Comparison of ENCODE assay signal across 30 mouse cellular contexts in the genomic region with DNA sequence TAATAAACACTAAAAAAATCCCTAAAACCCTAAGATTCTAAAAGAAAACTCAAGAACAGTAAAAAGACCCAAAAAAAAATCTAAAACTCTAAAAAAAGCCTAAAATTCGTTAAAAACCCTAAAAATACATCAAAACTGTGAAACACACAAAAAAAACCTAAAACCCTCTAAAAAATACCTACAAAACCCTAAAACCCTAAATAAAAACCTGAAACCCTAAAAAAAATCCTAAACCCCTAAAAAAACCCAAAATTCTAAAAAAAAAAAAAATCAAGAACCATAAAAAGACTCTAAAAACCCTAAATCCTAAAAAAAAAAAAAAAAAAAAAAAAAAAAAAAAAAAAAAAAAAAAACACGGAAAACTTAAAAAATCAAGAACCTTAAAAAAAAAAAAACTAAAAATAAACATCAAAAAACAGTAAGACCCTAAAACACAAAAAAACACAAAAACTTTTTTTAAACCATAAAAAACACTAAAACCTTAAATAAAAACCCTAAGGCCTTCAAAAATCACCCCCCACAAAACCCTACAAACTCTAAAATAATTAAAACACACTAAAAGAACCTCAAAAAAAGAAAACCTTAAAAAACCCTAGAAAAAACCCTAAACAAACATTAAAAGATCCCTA. TPM values are rescaled to one million over a fixed set of nuclear protein-coding genes. Genes with fewer than 3 reads are reported as not detected.
"Had no signal": no experiment of that assay in that cellular context is flagged by ENCODE, and none has a peak within 500 bp of the region (broad histone marks: within the 10 kb centered on the region; RNA-seq: fewer than 3 reads in every experiment).

No protein-coding gene starts in this region.

- H3K36me3 ChIP-seq: limb, embryonic 12.5 days; limb, embryonic 15.5 days; midbrain, embryonic 12.5 days; stomach, embryonic 15.5 days had no signal

- H3K27ac ChIP-seq: left cerebral cortex, adult 2 months; limb, embryonic 12.5 days; limb, embryonic 15.5 days; liver, embryonic 14.5 days; midbrain, embryonic 12.5 days; neural tube, embryonic 13.5 days; stomach, embryonic 15.5 days had no signal

- H3K27me3 ChIP-seq: limb, embryonic 12.5 days; limb, embryonic 15.5 days; midbrain, embryonic 12.5 days; neural tube, embryonic 13.5 days; stomach, embryonic 15.5 days had no signal

- DNase-seq: kidney, adult 2 months; kidney, postnatal 25 days; layer of hippocampus, postnatal 36 days; left cerebral cortex, postnatal 4 days; liver, postnatal 0 days; lung, postnatal 10 days; lung, postnatal 4 days; retina, postnatal 1 day; right cerebral cortex, postnatal 25 days; spleen, adult 18-20 months; thymus, postnatal 25 days had no signal

- H3K4me2 ChIP-seq: limb, embryonic 12.5 days; limb, embryonic 15.5 days; liver, embryonic 11.5 days; lung, embryonic 14.5 days; midbrain, embryonic 12.5 days; neural tube, embryonic 13.5 days; stomach, embryonic 15.5 days had no signal

- ATAC-seq: intestine, postnatal 0 days; liver, postnatal 0 days; midbrain, embryonic 16.5 days had no signal

- H3K9ac ChIP-seq: limb, embryonic 12.5 days; limb, embryonic 15.5 days; liver, embryonic 14.5 days; liver, postnatal 0 days; lung, embryonic 14.5 days; midbrain, embryonic 12.5 days; neural tube, embryonic 13.5 days; stomach, embryonic 15.5 days had no signal

- H3K4me3 ChIP-seq: left cerebral cortex, adult 2 months; limb, embryonic 12.5 days; limb, embryonic 15.5 days; midbrain, embryonic 12.5 days; myocyte; neural tube, embryonic 13.5 days; stomach, embryonic 15.5 days had no signal

- H3K4me1 ChIP-seq: limb, embryonic 12.5 days; limb, embryonic 15.5 days; midbrain, embryonic 12.5 days; neural tube, embryonic 13.5 days; stomach, embryonic 15.5 days had no signal

- H3K9me3 ChIP-seq: limb, embryonic 12.5 days; limb, embryonic 15.5 days; midbrain, embryonic 12.5 days; neural tube, embryonic 13.5 days; stomach, embryonic 15.5 days had no signal

RNA-seq across cellular contexts. Expression of gene Slc7a15, which starts 34.0 kb away (rescaled TPM):
- total RNA-seq: layer of hippocampus, adult 8-10 months; layer of hippocampus, postnatal 10 days; layer of hippocampus, postnatal 36 days; left cerebral cortex, adult 2 months; left cerebral cortex, postnatal 4 days; megakaryocyte progenitor cell, adult 5-6 weeks; megakaryocyte-erythroid progenitor cell, adult 5-6 weeks; monocyte, adult 5-6 weeks; neutrophil, adult 5-6 weeks had no signal
- polyA plus RNA-seq: kidney, embryonic 14.5 days; limb, embryonic 12.5 days; limb, embryonic 15.5 days; liver, embryonic 11.5 days; lung, embryonic 14.5 days; midbrain, embryonic 12.5 days; midbrain, embryonic 16.5 days; neural tube, embryonic 13.5 days had no signal
